Mouse (Mus musculus): ENCODE measurements around the gene Mgat5. TPM values are rescaled to one million over a fixed set of nuclear protein-coding genes. Genes with fewer than 3 reads are reported as not detected.
A peak's percentile ranks its signal among the peaks of the same experiment; 100 is the strongest.

Mgat5 gene
- 10 to 100 TPM; 11.8 to 13.5 TPM for total RNA-seq (2021)
- long read RNA-seq, experiment 1, partial matches to known transcripts: 1 of 3 reads
- long read RNA-seq, experiment 1, other reads (novel, unspliced or antisense): 2 of 3 reads
- long read RNA-seq, experiment 2, partial matches to known transcripts: 1 of 8 reads
- long read RNA-seq, experiment 2, other reads (novel, unspliced or antisense): 7 of 8 reads

- peak; percentile 80 to 85 for DNase-seq (ENCODE audit: low spot score in 2 of 2)
These were observed at the start of gene Mgat5 for GRCm38 (mm10) chr1:127204817-127205485. Gene Mgat5 (plus strand): TSS chr1:127205015.

- DNase-seq (ENCODE audit: low spot score in 2 of 2): no peak
These were observed 44.6 kb upstream of the Mgat5 start for GRCm38 (mm10) chr1:127160118-127160760.

DNA sequence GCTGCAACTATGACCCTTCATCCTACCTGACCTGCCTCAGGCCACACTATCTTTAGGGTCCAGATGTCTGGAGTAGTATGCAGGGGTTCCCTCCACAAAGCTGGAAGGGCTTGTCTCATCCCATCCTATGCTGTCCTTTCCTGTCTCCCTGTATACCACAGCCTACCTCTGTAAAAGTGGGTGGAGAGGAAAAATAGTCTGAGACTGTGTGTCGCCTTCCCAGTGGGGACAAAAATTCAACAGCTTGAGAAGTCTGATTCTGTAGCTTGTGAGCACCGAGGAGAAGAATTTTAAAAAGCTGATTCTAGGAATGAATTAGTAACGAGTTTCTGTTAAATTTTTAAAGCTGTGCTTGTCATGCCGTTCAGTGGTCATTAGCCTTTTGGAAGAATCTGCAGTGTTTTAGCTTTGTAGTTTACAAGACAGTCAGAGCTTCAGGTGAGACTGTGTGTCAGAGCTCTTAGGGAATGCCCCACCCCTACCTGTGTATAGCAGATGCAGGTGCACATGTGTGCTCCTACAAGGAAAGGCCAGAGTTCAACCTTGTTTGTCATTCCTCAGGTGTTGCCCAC lies 40.1 kb upstream of the Mgat5 start:
- no peak for DNase-seq (ENCODE audit: low spot score in 2 of 2)

DNA sequence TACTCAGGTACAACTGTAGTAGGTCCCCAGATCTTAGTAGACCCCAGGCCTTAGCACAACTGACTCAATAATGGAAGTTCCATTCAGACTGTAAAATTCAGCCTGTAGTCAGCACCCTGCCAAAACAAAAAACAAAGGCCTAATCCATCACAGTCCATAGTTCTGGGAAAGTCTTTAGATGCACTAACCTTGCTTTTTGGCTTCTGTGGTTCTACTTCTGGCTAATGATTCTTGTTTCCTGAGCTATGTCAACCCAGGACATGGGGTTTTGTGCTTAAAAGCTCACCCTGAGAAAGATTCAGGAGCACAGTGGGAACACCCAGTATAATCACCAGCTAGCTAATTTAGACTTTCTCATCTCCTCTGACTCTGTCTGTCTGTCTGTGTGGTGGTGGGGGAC lies 38.3 kb upstream of the Mgat5 start:
- DNase-seq (ENCODE audit: low spot score in 2 of 2): no peak

DNA sequence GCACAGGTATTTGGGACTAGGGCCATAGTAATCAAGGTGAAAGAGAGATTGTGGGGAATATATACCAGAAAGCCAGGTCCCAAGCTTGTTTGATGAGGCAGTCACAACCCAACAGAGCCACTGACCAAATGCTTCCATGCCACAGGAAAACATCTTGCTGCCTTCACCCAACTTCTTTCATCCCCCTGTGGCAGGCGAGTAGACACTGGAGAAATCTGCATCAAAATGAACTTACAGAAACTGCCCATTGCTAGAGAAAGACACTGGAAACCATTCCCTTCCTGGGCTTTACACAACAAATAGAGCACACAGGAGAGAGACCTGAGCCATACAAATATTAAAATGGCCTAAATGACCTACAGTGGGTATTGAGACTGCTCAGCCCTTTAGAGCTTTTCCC lies 37.2 kb upstream of the Mgat5 start:
- DNase-seq (ENCODE audit: low spot score in 2 of 2): no peak

DNA sequence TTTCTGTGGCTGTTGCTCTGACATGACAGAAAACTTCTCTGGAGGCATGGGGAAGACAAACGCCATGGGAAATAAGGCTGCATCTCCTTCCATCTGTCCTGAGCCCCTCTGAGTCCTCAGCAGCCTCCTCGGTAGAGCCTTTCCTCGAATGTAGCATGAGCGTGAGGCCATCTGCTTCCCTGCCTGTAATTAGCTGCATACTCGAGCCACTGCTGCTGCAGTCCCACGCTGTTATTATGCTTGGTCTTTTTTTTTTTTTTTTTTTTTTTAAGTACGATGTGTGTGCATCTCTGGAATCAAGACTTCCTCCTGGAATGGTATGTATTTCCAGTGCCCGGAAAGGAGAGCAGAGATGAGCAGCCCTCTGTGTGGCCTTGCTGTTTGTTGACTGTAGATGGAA lies 36.6 kb upstream of the Mgat5 start:
- no peak for DNase-seq (ENCODE audit: low spot score in 2 of 2)

DNA sequence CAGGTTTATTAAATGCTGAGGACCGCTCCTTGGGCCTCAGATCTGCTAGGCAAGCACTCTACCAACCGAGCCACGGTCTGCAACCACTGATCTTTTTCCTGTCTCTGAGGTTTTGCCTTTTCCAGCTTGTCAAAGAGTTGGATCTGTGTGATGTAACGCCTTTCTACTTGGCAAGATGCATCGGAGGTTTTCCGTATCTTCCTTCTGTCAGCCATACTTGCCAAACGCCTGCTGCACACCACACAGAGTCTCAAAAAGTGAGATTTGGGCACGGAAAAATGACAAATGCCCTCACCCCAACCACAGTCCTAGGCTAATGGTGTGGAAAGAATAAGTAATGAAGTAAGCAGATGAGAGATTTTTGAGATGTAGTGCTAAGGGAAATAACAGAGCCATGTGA lies 35.3 kb upstream of the Mgat5 start:
- DNase-seq (ENCODE audit: low spot score in 2 of 2): no peak

DNA sequence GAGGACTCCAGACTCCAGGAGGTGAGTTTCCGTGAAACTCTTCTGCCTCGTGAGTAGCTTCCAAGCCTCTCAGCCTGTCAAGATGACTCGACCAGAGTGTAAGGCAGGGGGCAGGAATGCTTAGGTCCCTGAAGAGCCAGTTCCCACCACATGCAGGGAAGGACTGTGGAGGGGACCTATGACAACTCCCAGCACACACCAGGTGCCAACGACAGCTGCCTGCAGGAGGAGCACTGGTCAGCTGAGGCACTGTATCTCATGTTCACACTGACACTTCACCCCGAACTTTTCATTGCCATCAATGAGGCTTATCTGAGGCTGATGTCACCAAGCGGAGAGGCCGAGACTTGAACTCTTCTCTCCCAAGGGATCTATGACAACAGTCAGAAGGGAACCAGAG lies 33.5 kb upstream of the Mgat5 start:
- no peak for DNase-seq (ENCODE audit: low spot score in 2 of 2)

- no peak for DNase-seq (ENCODE audit: low spot score in 2 of 2)
These were observed 31.4 kb upstream of the Mgat5 start for GRCm38 (mm10) chr1:127173448-127173847.

GRCm38 (mm10) chr1:127192396-127192795 lies 12.4 kb upstream of the Mgat5 start:
- DNase-seq (ENCODE audit: low spot score in 2 of 2): no peak

- DNase-seq (ENCODE audit: low spot score in 2 of 2): no peak
These were observed 5.6 kb upstream of the Mgat5 start for GRCm38 (mm10) chr1:127199186-127199585.

DNA sequence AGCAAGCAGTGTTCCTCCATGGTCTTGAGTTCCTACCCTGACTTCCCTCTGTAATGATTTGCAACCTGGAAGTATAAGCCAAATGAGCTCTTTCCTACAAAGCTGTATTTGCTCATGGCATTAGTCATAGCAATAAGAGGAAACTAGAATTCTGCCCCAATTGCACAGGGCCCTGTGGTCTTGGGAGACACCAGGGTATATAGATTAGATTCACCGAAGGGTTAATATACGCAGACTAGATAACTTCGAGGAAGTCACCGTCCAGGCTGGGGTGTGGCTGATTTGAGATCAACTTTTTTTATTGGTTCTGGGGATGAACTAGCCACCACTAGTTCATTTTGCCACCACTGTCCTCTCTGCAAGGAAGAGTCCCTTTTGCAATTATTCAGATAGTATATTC lies 2.5 kb upstream of the Mgat5 start:
- DNase-seq (ENCODE audit: low spot score in 2 of 2): no peak

DNA sequence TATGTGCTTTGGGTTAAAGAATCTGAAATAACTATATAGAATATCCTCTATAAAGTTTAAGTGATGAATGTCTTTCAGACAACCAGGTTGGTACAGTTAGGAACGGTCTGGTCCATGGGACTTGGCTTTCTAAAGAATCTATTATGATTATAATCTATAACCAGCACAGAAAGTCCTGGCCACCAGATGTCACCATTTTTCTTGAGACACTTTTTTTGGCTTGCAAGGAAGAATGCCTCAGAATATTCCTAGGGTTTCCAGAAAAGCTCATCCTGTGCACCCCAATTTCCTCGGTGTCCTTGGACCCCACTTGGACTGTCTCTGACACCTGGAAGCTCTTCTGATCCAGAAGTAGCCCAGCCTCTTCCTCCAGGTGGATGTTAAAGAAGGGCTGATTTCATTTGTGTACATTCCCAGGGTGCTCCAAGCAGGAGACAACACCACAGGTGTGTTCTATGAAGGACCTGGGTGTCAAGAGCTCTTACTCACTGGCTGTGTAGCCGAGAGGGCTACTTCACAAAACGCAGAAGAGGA lies 1.5 kb upstream of the Mgat5 start:
- DNase-seq (ENCODE audit: low spot score in 2 of 2): peak in 1 of 2 experiments; percentile 12

DNA sequence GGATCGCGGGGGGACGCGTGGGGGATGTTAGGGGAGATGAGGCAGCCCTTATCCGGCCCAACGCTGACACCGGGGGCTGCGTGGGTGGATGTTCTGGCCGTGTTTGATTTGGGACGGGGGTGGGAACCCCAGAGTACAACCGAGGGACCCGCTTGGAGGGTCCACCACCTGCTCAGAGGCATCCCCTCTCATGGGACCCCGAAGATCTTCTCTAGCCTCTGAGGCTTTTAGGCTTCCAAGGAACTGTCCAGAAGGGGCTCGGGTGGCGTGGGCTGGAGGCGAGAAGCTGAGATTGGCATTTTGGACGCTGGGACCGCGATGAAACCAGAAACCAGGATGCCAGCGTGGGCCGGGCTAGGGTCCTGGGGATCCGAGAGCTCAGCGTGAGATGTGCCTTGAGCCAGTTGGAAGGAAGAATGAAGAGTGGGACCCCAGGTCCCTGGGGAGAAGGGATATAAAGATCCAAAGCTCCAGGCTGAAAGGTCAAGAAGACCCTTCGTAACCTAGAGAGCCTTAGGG lies 745 bp downstream of the Mgat5 start:
- peak in 1 of 2 experiments; percentile 30 for DNase-seq (ENCODE audit: low spot score in 2 of 2)

DNA sequence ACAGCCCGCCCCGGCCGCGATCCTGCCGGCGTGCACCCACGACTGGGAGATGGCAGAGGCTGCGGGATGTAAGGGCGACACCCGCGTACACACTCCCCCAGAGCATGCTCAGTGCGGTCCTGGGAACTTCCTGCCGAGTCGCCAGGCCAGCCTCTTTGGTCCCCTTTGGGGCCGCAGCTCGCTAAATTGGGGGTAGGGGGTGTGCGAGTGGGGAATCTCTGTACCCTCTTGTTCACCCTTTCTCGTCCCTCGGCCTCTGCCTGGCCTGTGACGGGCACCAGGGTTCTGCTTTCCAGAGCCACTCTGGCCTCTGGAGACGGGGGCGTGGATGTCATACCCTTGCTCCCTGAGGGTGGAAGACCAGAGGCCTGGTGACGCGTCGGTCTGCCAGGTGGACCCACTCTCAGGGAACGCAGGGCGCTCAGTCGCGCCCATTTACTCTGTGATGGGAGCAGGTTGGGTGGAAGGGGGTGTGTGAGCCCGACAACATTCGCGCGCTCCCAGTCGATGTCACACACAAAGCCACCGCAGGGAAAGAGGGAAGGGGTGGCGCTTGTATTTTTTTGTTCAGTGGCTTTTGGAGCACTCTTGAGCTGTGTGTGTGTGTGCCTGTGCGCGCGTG lies 1.3 kb downstream of the Mgat5 start:
- DNase-seq (ENCODE audit: low spot score in 2 of 2): peak; percentile 39 to 53

DNA sequence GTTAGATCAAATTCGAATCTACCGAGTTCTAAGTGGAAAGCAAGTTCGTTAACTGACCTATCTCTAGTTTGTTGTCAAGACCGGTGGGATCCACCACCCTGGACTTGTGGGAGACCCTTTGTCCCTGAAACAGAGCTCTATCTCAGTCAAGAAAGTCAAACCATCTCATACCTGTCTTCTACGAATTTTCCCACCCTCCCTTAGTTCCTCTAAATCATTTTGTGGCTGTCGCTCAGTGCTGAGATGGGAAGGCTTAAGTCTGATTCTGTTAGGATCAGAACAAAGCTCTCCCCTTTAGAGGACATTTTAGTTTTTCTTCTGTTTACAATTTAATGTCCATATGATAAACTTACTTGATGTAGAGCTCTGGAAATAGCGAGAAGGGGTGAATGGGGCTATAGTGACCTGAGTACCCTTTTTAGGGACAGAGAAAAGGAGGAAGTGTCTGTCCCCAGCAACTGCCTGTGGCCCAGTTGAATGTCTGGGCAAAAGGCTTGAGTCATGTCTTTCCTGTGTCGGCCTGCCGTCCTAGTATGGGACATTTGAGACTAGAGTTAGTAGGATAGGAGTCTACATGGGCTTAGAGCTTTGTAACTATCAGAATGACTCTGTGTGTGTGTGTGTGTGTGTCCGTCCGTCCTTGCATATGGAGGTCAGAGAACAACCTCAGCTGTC lies 2.2 kb downstream of the Mgat5 start:
- DNase-seq (ENCODE audit: low spot score in 2 of 2): no peak

GRCm38 (mm10) chr1:127208167-127208566 lies 3.4 kb downstream of the Mgat5 start:
- no peak for DNase-seq (ENCODE audit: low spot score in 2 of 2)

- no peak for DNase-seq (ENCODE audit: low spot score in 2 of 2)
These were observed 8.0 kb downstream of the Mgat5 start for GRCm38 (mm10) chr1:127212812-127213211.

DNA sequence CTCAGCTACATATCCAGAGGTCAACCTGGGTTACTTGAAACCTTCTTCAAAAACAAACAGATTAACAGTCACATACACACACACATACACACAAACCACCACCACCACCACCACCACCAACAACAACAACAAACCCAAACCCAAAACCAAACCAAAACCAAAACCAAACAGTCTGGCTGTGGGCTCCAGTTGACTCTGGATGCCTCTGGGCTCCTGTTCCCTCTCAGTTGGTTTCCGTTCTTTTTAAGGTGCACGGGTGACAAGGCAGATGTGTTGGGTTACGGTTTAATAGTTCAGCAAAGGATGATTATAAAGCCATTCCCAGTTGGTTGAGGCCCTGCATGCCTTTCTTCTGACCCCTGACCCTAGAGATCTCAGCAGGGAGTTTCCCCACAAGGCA lies 8.6 kb downstream of the Mgat5 start:
- DNase-seq (ENCODE audit: low spot score in 2 of 2): no peak

GRCm38 (mm10) chr1:127214585-127215232 lies 9.9 kb downstream of the Mgat5 start:
- no peak for DNase-seq (ENCODE audit: low spot score in 2 of 2)

All from adrenal gland, adult 18-20 months (tissue).